Mouse (Mus musculus) thymus, adult 2 months (tissue): ENCODE measurements at regions not wholly inside any gene's neighbourhood (a gene's known extent, or its start where the extent isn't known, plus 50 kb on each side); places are given as distances from the start of the nearest gene placed in this dataset.

ENCODE experiments used
- DNase-seq: peaks from one replicate; pipeline ENCODE4 v3.0.0; 2021
- H3K27ac ChIP-seq: fragments of 200-500 bp; 2 replicates; pipeline ENCODE4 v1.5.1; 2012; ENCODE audit warnings: low read length, control low read depth; ENCODE audit not compliant: control insufficient read depth, insufficient read depth
- H3K27me3 ChIP-seq: fragments of 200-500 bp; 2 replicates; pipeline ENCODE4 v1.6.1; 2012; ENCODE audit warnings: mild to moderate bottlenecking, low read length, moderate library complexity, mixed read lengths; ENCODE audit not compliant: control insufficient read depth, insufficient read depth
- H3K36me3 ChIP-seq: fragments of 200-500 bp; 2 replicates; pipeline ENCODE4 v1.6.1; 2012; ENCODE audit warnings: mild to moderate bottlenecking, low read length, moderate library complexity; ENCODE audit not compliant: control insufficient read depth, insufficient read depth
- H3K4me1 ChIP-seq: fragments of 200-500 bp; replicated peaks from 2 replicates; pipeline ENCODE4 v1.6.1; 2012; ENCODE audit warnings: low read length; ENCODE audit not compliant: control insufficient read depth, insufficient read depth
- H3K4me3 ChIP-seq: fragments of 200-500 bp; 2 replicates; pipeline ENCODE4 v1.5.1; 2012; ENCODE audit warnings: mild to moderate bottlenecking, low read length, control low read depth, moderate library complexity; ENCODE audit not compliant: control insufficient read depth, insufficient read depth
- CTCF ChIP-seq: fragments of 200-500 bp; IDR thresholded peaks from 2 replicates; pipeline ENCODE4 v1.5.1; 2012; ENCODE audit warnings: mild to moderate bottlenecking, control low read depth, low read length, moderate library complexity, borderline replicate concordance; ENCODE audit not compliant: control insufficient read depth, poor library complexity, insufficient read depth; ENCODE audit errors: extremely low read depth
- POLR2A ChIP-seq: fragments of 200-500 bp; IDR thresholded peaks from 2 replicates; pipeline ENCODE4 v1.6.1; 2012; ENCODE audit warnings: mild to moderate bottlenecking, low read length, control low read depth, moderate library complexity; ENCODE audit not compliant: control insufficient read depth, poor library complexity, insufficient read depth; ENCODE audit errors: extremely low read depth
- WGBS: fragments of 180-500 bp; shearing (Covaris S2); methylation state at CpG from one replicate; pipeline ENCODE4 v1.1.7; 2018; 5-methylcytosine and 5-hydroxymethylcytosine counted together

GRCm38 (mm10) chr13:89395851-89396250 lies 143.7 kb upstream of the Hapln1 start:
- 46% methylated on average over 3 of the region's 3 CpGs for WGBS
- DNase-seq, result no peak
- H3K36me3 ChIP-seq, result no peaks in the 10 kb centered on the region
- H3K27me3 ChIP-seq, result no peaks in the 10 kb centered on the region
- H3K4me3 ChIP-seq, result no peak overlapping the region
- H3K4me1 ChIP-seq, result no peaks in the 10 kb centered on the region
- no peak overlapping the region for H3K27ac ChIP-seq
- TF ChIP-seq CTCF (no peak), POLR2A (no peak)

GRCm38 (mm10) chr13:89401084-89401671 lies 138.4 kb upstream of the Hapln1 start:
- DNase-seq, result peak; percentile 31
- 23% methylated on average over 5 of the region's 5 CpGs for WGBS
- no peak overlapping the region for H3K4me3 ChIP-seq
- H3K36me3 ChIP-seq, result no peaks in the 10 kb centered on the region
- H3K4me1 ChIP-seq, result peaks cover 2% of the 10 kb centered on the region
- H3K27me3 ChIP-seq, result no peaks in the 10 kb centered on the region
- H3K27ac ChIP-seq, result no peak overlapping the region
- TF ChIP-seq POLR2A (no peak), CTCF (no peak)

GRCm38 (mm10) chr13:89410504-89410903 lies 129.1 kb upstream of the Hapln1 start:
- H3K4me3 ChIP-seq, result no peak overlapping the region
- no peak overlapping the region for H3K27ac ChIP-seq
- no peaks in the 10 kb centered on the region for H3K4me1 ChIP-seq
- no peaks in the 10 kb centered on the region for H3K36me3 ChIP-seq
- WGBS, result 94% methylated on average over 2 of the region's 2 CpGs
- no peak for DNase-seq
- H3K27me3 ChIP-seq, result no peaks in the 10 kb centered on the region
- TF ChIP-seq CTCF (no peak), POLR2A (no peak)

GRCm38 (mm10) chr13:89412768-89413487 lies 126.7 kb upstream of the Hapln1 start:
- no peaks in the 10 kb centered on the region for H3K4me1 ChIP-seq
- WGBS, result 93% methylated on average over 1 of the region's 1 CpGs

GRCm38 (mm10) chr13:89418804-89419203 lies 120.8 kb upstream of the Hapln1 start:
- WGBS, result 13% methylated on average over 3 of the region's 3 CpGs

More at GRCm38 (mm10) chr13:89412768-89413487, 126.7 kb upstream of the Hapln1 start:
- no peaks in the 10 kb centered on the region for H3K36me3 ChIP-seq
- DNase-seq, result no peak
- no peaks in the 10 kb centered on the region for H3K27me3 ChIP-seq
- no peak for TF ChIP-seq CTCF
- no peak for TF ChIP-seq POLR2A
- H3K27ac ChIP-seq, result no peak overlapping the region
- H3K4me3 ChIP-seq, result no peak overlapping the region

GRCm38 (mm10) chr13:89421833-89422232 lies 117.8 kb upstream of the Hapln1 start:
- H3K27me3 ChIP-seq, result no peaks in the 10 kb centered on the region
- no peak overlapping the region for H3K27ac ChIP-seq
- peaks cover 7% of the 10 kb centered on the region for H3K4me1 ChIP-seq
- no peak overlapping the region for H3K4me3 ChIP-seq
- DNase-seq, result no peak
- TF ChIP-seq CTCF (no peak), POLR2A (no peak)
- H3K36me3 ChIP-seq, result no peaks in the 10 kb centered on the region

More at GRCm38 (mm10) chr13:89418804-89419203, 120.8 kb upstream of the Hapln1 start:
- H3K27ac ChIP-seq, result no peak overlapping the region
- no peak for DNase-seq
- no peaks in the 10 kb centered on the region for H3K36me3 ChIP-seq
- H3K27me3 ChIP-seq, result no peaks in the 10 kb centered on the region
- no peak overlapping the region for H3K4me3 ChIP-seq
- no peak for TF ChIP-seq POLR2A
- TF ChIP-seq CTCF, result no peak
- H3K4me1 ChIP-seq, result no peaks in the 10 kb centered on the region
